Mouse (Mus musculus) adrenal gland, postnatal 10 days (tissue): ENCODE data around the gene Glis2. TPM values are rescaled to one million over a fixed set of nuclear protein-coding genes. Genes with fewer than 3 reads are reported as not detected.

Experiments
- DNase-seq: peaks from one replicate; pipeline ENCODE4 v3.0.0; 2021; ENCODE audit warnings: mixed read lengths
- total RNA-seq, 2 experiments: library from RNA; stranded (reverse); gene quantifications; 2 replicates each; pipeline ENCODE4 v1.2.3; 2021

Gene Glis2
- total RNA-seq, 2 experiments from 2014 or later, result 22.9 to 34.3 TPM

- no peak for DNase-seq
These were observed 67.1 kb downstream of the Glis2 start for GRCm38 (mm10) chr16:4661605-4662004.

- no peak for DNase-seq
These were observed 69.3 kb downstream of the Glis2 start for GRCm38 (mm10) chr16:4663806-4664205.

- no peak for DNase-seq
These were observed 71.2 kb downstream of the Glis2 start for GRCm38 (mm10) chr16:4665726-4666125.

DNA sequence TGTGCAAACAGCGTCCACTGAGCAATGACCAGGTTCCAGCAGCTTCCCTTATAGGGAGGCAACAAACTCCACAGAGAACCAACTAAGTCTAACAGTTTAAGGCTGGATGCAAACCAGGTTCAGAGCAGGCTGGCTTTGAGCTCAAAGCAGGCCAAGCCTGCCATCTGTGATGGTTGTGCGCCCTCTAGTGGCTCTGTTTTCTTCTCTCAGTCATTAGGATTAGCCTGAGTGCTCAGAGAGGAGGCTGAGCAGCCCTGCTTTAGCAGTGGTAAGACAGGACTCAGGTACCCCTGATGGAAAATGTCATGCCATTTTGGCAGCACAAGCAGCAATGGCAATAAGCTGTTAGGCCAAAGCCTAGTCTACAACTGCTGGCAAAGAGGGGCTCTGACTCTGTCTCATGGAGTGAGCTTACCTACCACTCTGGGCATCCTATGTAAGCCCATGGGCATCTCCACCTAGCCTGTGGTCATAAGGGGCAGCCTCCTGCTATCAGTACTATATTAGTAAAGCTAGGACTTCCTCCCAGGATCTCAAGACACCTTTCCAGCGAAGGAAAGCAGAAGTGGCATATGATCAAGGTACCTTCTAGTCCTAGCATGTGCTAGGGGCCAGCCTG lies 72.8 kb downstream of the Glis2 start:
- peak; percentile 94 for DNase-seq

GRCm38 (mm10) chr16:4670317-4670716 lies 75.8 kb downstream of the Glis2 start:
- DNase-seq, result no peak

GRCm38 (mm10) chr16:4674091-4674490 lies 79.6 kb downstream of the Glis2 start:
- DNase-seq, result no peak

Other genes with a start within 250 kb of the Glis2 start
- gene Adcy9, start 174.2 kb upstream of the Glis2 start, total RNA-seq, result 10 to 100 TPM; 31.4 to 36.2 TPM
- gene Srl, start 52.9 kb upstream of the Glis2 start, total RNA-seq, result 100 to 1,000 TPM in 1 of 2 experiments, 10 to 100 TPM in 1; 35.9 to 108 TPM
- gene Tfap4, start 34.9 kb upstream of the Glis2 start, total RNA-seq, result 10 to 100 TPM in 1 of 2 experiments, 1 to 10 TPM in 1; 6.5 to 12.3 TPM
- 100 to 1,000 TPM; 115 to 116 TPM for gene Pam16, start 30.3 kb downstream of the Glis2 start, total RNA-seq
- 10 to 100 TPM; 10.0 to 14.7 TPM for gene Vasn, start 45.2 kb downstream of the Glis2 start, total RNA-seq
- 100 to 1,000 TPM; 161 to 167 TPM for gene Dnaja3, start 45.3 kb downstream of the Glis2 start, total RNA-seq
- gene Coro7, start 85.1 kb downstream of the Glis2 start, total RNA-seq, result 10 to 100 TPM; 27.9 to 38.7 TPM
- 10 to 100 TPM; 11.6 to 14.4 TPM for gene Nmral1, start 124.6 kb downstream of the Glis2 start, total RNA-seq
- gene Hmox2, start 131.6 kb downstream of the Glis2 start, total RNA-seq, result 10 to 100 TPM; 93.5 to 97.5 TPM
- gene Cdip1, start 195.6 kb downstream of the Glis2 start, total RNA-seq, result 100 to 1,000 TPM; 126 to 148 TPM
- not detected for gene 4930562C15Rik, start 240.7 kb downstream of the Glis2 start, total RNA-seq